Mouse (Mus musculus) limb, embryonic 12.5 days (tissue): ENCODE measurements around the gene Fam131a. TPM values are rescaled to one million over a fixed set of nuclear protein-coding genes. Genes with fewer than 3 reads are reported as not detected.
"Not testable (repeated sequence)": the region's sequence is repeated elsewhere in the genome, so short reads cannot be mapped to it uniquely, and the experiment has no call there.

ENCODE experiments used
- ATAC-seq: fragments of 200-750 bp; cut with Nextera tagmentation; 2 replicates; pipeline ENCODE4 v1.8.0; 2017; ENCODE audit warnings: low read depth, moderate TSS enrichment; ENCODE audit not compliant: insufficient number of reproducible peaks, insufficient read depth, low FRiP score, low TSS enrichment
- H3K27ac ChIP-seq: fragments of 300-500 bp; sonication (generic); 2 replicates; pipeline ENCODE4 v1.5.1; 2016; ENCODE audit warnings: mild to moderate bottlenecking, moderate library complexity
- H3K27me3 ChIP-seq: fragments of 300-500 bp; sonication (generic); 2 replicates; pipeline ENCODE4 v1.6.1; 2016; ENCODE audit warnings: mild to moderate bottlenecking, moderate library complexity
- H3K36me3 ChIP-seq: fragments of 300-500 bp; sonication (generic); 2 replicates; pipeline ENCODE4 v1.6.1; 2016; ENCODE audit warnings: mild to moderate bottlenecking, moderate library complexity
- H3K4me1 ChIP-seq: fragments of 300-500 bp; sonication (generic); replicated peaks from 2 replicates; pipeline ENCODE4 v1.6.1; 2016
- H3K4me2 ChIP-seq: fragments of 300-500 bp; sonication (generic); 2 replicates; pipeline ENCODE4 v1.6.1; 2016; ENCODE audit warnings: mild to moderate bottlenecking, moderate library complexity
- H3K4me3 ChIP-seq: fragments of 300-500 bp; sonication (generic); replicated peaks from 2 replicates; pipeline ENCODE4 v1.5.1; 2016; ENCODE audit warnings: mild to moderate bottlenecking
- H3K9ac ChIP-seq: fragments of 300-500 bp; sonication (generic); replicated peaks from 2 replicates; pipeline ENCODE4 v1.6.1; 2016; ENCODE audit warnings: mild to moderate bottlenecking, moderate library complexity
- H3K9me3 ChIP-seq: fragments of 300-500 bp; sonication (generic); 2 replicates; pipeline ENCODE4 v1.6.1; 2016; ENCODE audit warnings: mild to moderate bottlenecking, moderate library complexity
- WGBS: fragments of 180-500 bp; shearing (Covaris S2); methylation state at CpG from one replicate; pipeline ENCODE4 v1.1.7; 2016; 5-methylcytosine and 5-hydroxymethylcytosine counted together
- polyA plus RNA-seq: library from polyadenylated mRNA; unstranded; fragments of >200 nt; fragmentation: Nextera tagmentation; extraction: Ambion mirVana; gene quantifications from 2 replicates; pipeline ENCODE4 v1.2.1, GENCODE M21; 2016

Gene Fam131a
- polyA plus RNA-seq, result 5.3 and 7.4 TPM in 2 replicates

GRCm38 (mm10) chr16:20693111-20693701 lies at the start of gene Fam131a:
Gene Fam131a, plus strand, starts transcription at chr16:20693241.
- peak within 1 kb of the TSS; percentile 60 for H3K4me3 ChIP-seq
- H3K4me1 ChIP-seq, result peaks cover 32% of the 10 kb centered on the region
- H3K27ac ChIP-seq, result peak within 1 kb of the TSS; percentile 84
- H3K4me2 ChIP-seq, result peak within 1 kb of the TSS; percentile 77
- peak; percentile 91 for ATAC-seq
- H3K9ac ChIP-seq, result peak within 1 kb of the TSS; percentile 65
- H3K9me3 ChIP-seq, result no peaks in the 10 kb centered on the region
- peaks cover 16% of the 10 kb centered on the region; the same call in 1 of the 2 replicates for H3K27me3 ChIP-seq
- 1% methylated on average over 34 of the region's 37 CpGs for WGBS
- peaks cover 43% of the 10 kb centered on the region for H3K36me3 ChIP-seq

- H3K9me3 ChIP-seq, result no peaks in the 10 kb centered on the region
- H3K4me2 ChIP-seq, result no peak overlapping the region
- ATAC-seq, result no peak
- H3K27me3 ChIP-seq, result no peaks in the 10 kb centered on the region
- H3K27ac ChIP-seq, result no peak overlapping the region
- H3K36me3 ChIP-seq, result no peaks in the 10 kb centered on the region
- no peaks in the 10 kb centered on the region for H3K4me1 ChIP-seq
- 86% methylated on average over 7 of the region's 7 CpGs for WGBS
- H3K9ac ChIP-seq, result no peak overlapping the region
- H3K4me3 ChIP-seq, result no peak overlapping the region
These were observed 49.1 kb upstream of the Fam131a start for GRCm38 (mm10) chr16:20643911-20644310.

DNA sequence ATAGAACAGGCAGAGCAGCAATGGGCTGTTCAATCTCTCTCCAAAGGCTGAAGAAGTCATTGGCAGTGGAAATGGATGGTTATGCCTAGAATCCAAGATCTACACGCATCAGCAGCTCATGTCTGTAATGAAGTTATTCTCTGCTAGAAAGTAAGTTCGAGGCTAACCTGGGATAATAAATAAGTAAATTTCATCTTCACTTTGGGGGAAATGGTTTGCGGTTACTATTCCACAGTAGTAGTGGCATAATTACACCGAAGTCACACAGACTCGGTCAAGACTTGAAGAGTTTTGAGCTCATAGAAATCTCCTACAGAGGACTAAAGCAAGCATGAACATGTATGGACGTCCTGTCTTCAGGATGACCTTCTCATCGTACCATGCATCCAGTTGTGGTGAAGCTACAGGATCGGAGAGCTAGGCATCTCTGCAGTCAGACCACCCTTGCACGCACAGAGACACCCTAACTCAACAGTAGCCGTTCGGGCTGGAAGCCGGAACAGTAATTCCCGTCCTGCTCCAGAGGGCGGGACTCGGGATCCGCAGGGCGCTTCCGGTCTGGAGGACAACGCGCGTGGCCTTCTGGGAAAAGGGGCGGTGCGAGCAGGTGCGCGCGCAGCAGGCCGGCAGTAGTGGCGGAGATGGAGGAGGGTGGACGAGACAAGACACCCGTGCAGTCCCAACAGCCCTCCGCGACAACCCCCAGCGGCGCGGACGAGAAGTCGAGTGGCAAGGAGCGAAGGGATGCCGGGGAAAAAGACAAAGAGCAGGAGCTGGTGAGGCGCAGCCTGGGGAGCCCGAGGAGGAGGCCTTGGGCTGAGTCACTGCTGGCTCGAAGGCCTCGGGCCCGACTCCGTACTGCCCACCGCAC lies 41.7 kb upstream of the Fam131a start, which contains the start of gene Psmd2:
Gene Psmd2, plus strand, starts transcription at position 577 of the 871 bp plus-strand sequence.
- Histone ChIP-seq H3K27ac (peak within 1 kb of the TSS; percentile 70), H3K36me3 (peaks cover 27% of the 10 kb centered on the region), H3K4me2 (peak within 1 kb of the TSS; percentile 90), H3K9me3 (no peaks in the 10 kb centered on the region), H3K27me3 (no peaks in the 10 kb centered on the region), H3K9ac (peak within 1 kb of the TSS; percentile 86), H3K4me3 (peak within 1 kb of the TSS; percentile 86), H3K4me1 (peaks cover 13% of the 10 kb centered on the region)
- peak; percentile 93 for ATAC-seq
- 2% methylated on average over 46 of the region's 46 CpGs for WGBS

DNA sequence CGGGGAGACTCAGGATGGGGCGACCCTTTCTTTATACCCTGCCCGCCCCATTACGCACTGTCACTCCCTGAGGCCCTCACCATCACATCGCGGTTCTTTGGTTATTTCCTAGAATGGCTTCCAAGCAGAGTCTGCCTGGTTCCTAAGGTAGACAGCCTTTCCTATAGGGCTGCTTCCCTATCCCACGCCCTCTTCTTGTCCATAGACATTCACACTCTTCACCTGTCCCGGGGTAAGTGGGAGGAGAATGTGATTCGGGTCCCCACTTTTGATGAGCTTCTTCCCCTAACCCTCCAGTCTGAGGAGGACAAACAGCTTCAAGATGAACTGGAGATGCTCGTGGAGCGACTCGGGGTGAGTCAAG lies 41.1 kb upstream of the Fam131a start:
- H3K4me2 ChIP-seq, result peak overlapping the region; percentile 90
- no peaks in the 10 kb centered on the region for H3K9me3 ChIP-seq
- peaks cover 33% of the 10 kb centered on the region for H3K36me3 ChIP-seq
- no peaks in the 10 kb centered on the region for H3K27me3 ChIP-seq
- H3K27ac ChIP-seq, result no peak overlapping the region
- H3K4me3 ChIP-seq, result peak overlapping the region; percentile 86
- WGBS, result 13% methylated on average over 12 of the region's 12 CpGs
- no peak for ATAC-seq
- H3K9ac ChIP-seq, result peak overlapping the region; percentile 86
- H3K4me1 ChIP-seq, result peaks cover 13% of the 10 kb centered on the region

DNA sequence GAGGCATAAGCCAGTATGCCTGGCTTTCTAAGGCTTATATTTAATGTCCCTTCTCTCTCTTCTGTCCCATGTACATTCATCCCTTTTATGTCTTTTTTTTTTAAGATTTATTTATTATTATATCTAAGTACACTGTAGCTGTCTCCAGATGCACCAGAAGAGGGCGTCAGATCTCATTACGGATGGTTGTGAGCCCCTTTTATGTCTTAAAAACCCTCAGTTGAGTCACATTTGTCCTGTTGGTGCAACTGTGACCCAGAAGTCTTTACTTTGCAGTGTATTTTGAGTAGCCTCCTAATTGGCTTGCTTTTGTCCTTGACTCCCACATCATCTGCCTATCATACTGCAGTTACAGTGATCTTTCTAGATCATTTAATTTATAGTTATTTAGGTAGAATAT lies 39.7 kb upstream of the Fam131a start:
- H3K4me3 ChIP-seq, result no peak overlapping the region
- no peak overlapping the region for H3K9ac ChIP-seq
- no peaks in the 10 kb centered on the region for H3K9me3 ChIP-seq
- no peak overlapping the region for H3K27ac ChIP-seq
- H3K36me3 ChIP-seq, result peaks cover 47% of the 10 kb centered on the region
- 0 out of 2 replicates have a peak overlapping the region, but pooled peaks have one; percentile 90 for H3K4me2 ChIP-seq
- ATAC-seq, result no peak
- 50% methylated on average over 2 of the region's 2 CpGs for WGBS
- peaks cover 13% of the 10 kb centered on the region for H3K4me1 ChIP-seq
- H3K27me3 ChIP-seq, result no peaks in the 10 kb centered on the region

DNA sequence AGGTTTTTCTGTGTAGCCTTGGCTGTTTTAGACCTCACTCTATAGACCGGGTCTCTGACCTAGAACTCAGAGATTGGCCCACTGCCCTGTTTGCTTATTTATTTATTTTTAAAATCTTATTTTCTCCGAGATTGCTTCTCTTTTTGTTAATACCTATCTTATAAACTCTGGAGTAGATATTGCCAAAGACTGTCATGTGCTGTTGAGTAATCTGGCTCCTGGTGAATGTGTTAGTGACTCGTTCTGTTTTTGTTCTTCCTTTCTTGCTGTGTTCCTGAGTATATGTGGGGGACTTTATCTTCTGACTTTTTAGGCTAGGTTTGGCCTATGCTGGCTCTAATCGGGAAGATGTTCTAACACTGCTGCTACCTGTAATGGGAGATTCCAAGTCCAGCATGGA lies 35.4 kb upstream of the Fam131a start:
- WGBS, result 93% methylated on average over 4 of the region's 4 CpGs
- Histone ChIP-seq H3K36me3 (peaks cover 91% of the 10 kb centered on the region), H3K4me2 (no peak overlapping the region), H3K4me3 (no peak overlapping the region), H3K27ac (no peak overlapping the region), H3K9me3 (no peaks in the 10 kb centered on the region), H3K27me3 (no peaks in the 10 kb centered on the region), H3K4me1 (peaks cover 5% of the 10 kb centered on the region), H3K9ac (no peak overlapping the region)
- ATAC-seq, result no peak

GRCm38 (mm10) chr16:20668013-20668412 lies 25.0 kb upstream of the Fam131a start, which contains the start of gene Eif4g1:
Gene Eif4g1, plus strand, starts transcription at chr16:20668313.
- H3K4me2 ChIP-seq, H3K4me3 ChIP-seq, H3K4me1 ChIP-seq, H3K9ac ChIP-seq, H3K27ac ChIP-seq, H3K27me3 ChIP-seq, ATAC-seq, H3K9me3 ChIP-seq: not testable (repeated sequence)
- WGBS, result 88% methylated on average over 3 of the region's 6 CpGs
- H3K36me3 ChIP-seq, result peaks cover 25% of the 10 kb centered on the region

DNA sequence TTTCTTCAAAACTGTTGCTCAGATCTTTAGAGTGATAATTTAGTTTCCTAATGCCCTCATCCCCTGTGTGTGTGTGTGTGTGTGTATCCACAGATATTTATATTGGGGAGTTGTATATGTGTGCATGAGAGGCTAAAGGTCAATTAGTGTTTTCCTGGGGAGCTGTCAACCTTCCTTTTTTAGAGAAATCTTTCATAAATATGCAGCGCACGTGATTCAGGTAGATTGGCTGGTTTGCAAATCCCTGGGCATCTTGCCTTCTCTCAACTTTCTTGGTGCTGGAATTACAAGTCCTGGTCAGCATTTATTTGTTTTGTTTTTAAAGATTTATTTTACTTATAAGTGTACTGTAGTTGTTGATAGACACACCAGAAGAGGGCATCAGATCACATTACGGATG lies 22.8 kb upstream of the Fam131a start:
- 87% methylated on average over 3 of the region's 3 CpGs for WGBS
- H3K4me2 ChIP-seq, result no peak overlapping the region
- no peak overlapping the region for H3K27ac ChIP-seq
- no peak for ATAC-seq
- peaks cover 20% of the 10 kb centered on the region for H3K36me3 ChIP-seq
- no peaks in the 10 kb centered on the region for H3K9me3 ChIP-seq
- no peaks in the 10 kb centered on the region for H3K27me3 ChIP-seq
- no peak overlapping the region for H3K9ac ChIP-seq
- no peak overlapping the region for H3K4me3 ChIP-seq
- peaks cover 19% of the 10 kb centered on the region for H3K4me1 ChIP-seq

DNA sequence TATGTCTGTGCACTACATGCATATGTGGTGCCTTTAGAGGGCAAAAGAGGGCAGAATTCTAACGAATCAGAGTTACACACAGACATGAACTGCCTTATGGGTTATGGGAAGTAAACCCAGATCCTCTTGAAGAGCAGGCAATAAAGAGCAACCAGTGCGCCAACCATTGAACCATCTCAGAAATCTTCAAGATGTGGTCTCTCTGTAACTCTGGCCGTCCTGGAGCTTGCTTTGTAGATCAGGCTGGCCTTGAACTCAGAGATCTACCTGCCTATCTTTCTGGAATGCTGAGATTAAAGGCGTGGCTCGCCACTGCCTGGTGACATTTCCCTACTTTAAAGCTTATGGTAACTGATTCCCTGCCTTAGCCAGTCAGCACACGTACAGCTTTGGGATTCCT lies 21.2 kb upstream of the Fam131a start:
- Histone ChIP-seq H3K4me2 (peak overlapping the region; percentile 58), H3K27ac (peak overlapping the region; percentile 47; the same call in 1 of the 2 replicates), H3K9me3 (no peaks in the 10 kb centered on the region), H3K4me1 (peaks cover 19% of the 10 kb centered on the region), H3K4me3 (peak overlapping the region; percentile 99), H3K27me3 (no peaks in the 10 kb centered on the region), H3K9ac (no peak overlapping the region), H3K36me3 (peaks cover 30% of the 10 kb centered on the region)
- 22% methylated on average over 6 of the region's 6 CpGs for WGBS
- ATAC-seq, result no peak

DNA sequence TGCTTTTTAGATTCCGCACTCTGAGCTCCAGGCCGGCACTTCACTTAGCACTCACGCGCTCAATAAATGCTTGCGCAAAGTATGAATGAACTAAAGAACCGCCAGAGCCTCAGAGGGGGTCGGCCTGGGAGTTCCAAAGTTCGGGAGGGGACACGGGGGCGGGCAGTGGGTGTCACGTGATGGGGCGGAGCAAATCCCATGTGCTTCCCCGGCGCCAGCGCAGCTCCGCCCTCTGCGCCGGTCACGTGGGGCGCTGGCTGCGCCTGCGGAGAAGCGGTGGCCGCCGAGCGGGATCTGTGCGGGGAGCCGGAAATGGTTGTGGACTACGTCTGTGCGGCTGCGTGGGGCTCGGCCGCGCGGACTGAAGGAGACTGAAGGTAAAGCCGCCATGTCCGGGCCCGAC lies 20.5 kb upstream of the Fam131a start:
- WGBS, result under 1% methylated on average over 29 of the region's 38 CpGs
- H3K4me3 ChIP-seq, result peak overlapping the region; percentile 99

DNA sequence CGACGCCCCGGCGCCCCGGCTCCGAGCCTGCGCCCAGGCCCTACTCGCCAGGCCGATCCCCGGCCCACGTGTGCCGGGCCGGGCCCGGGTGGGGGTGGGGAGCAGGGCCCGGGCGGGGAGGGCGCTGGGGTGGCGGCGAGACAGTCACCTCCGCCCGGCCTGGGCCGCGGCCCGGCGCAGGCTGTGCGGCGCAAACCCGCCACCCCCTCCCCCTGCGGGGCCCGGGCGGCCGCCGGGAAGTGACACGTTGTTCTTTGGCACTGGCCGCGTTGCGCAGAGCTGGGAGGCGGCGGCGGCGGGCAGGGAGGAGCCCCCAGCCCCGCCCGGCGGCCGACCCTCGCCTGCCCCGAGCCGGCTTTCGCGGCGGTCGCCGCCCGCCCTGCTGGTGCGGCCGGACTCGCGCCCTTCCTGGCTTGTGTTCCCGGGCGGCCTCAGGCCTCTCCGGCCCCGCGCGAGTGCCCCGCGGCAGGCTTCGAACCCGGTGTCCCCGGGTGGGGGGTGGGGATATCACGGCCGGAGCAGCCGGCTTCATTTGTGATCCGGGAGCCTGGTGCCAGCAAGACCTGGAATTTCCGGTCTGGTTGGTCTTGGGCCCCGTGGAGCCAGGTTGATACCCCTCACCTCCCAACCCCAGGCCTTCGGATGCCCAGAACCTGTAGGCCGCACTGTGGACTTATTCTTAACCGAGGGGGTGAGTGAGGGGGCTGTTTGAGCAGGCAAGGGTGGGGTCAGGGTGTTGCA lies 19.9 kb upstream of the Fam131a start:
- no peaks in the 10 kb centered on the region for H3K27me3 ChIP-seq
- WGBS, result under 1% methylated on average over 57 of the region's 78 CpGs

More for the DNA sequence above, 20.5 kb upstream of the Fam131a start:
- Histone ChIP-seq H3K9me3 (no peaks in the 10 kb centered on the region), H3K4me2 (peak overlapping the region; percentile 99), H3K27ac (peak overlapping the region; percentile 95), H3K4me1 (peaks cover 19% of the 10 kb centered on the region), H3K27me3 (no peaks in the 10 kb centered on the region), H3K36me3 (peaks cover 36% of the 10 kb centered on the region), H3K9ac (peak overlapping the region; percentile 96)
- peak; percentile 95 for ATAC-seq

More for the DNA sequence above, 19.9 kb upstream of the Fam131a start:
- Histone ChIP-seq H3K4me2 (peak overlapping the region; percentile 99), H3K9ac (peak overlapping the region; percentile 96), H3K4me1 (peaks cover 19% of the 10 kb centered on the region), H3K36me3 (peaks cover 42% of the 10 kb centered on the region), H3K27ac (peak overlapping the region; percentile 95), H3K4me3 (peak overlapping the region; percentile 99), H3K9me3 (no peaks in the 10 kb centered on the region)
- peak; percentile 72 for ATAC-seq
